Mouse (Mus musculus): ENCODE measurements around the gene Abca8b. TPM values are rescaled to one million over a fixed set of nuclear protein-coding genes. Genes with fewer than 3 reads are reported as not detected.

Gene Abca8b
- polyA plus RNA-seq, 1 experiment from 2014 or later, result 0.37 TPM

DNA sequence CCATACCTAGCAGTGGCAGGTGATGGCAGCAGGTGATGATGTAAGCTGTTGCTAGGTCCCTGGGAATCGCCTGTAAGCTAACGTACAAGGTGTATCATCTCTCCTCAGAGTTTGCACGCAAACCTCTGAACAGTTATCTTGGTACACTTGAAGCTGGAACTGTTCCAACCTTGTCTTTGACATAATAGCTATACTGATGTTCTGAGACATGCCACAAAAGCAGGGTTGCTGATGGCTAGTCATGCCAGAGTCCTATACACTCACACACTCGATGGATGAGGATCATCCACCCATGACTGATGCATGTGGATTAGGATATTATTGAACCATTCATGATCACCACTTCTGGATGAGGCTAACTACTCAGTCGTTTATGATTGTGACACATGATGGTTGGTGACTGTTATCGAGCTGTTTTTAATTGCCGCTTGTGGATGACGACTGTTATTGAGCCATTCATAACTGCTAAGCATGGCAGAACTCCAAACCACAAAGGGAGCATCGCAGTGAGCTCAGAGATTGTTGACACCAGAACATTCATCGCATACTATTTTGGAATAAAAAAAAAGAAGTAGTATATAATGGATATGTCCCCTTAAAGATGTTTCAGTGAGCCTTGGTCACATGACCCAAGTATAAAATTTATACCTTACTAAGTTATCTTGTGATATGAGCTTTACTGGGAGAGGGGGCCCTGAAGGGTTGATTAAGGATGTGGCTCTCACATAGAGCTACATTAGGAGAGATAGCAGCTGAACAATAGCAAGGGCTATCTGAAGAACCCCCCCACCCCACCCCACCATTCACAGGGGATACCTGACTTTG is 87.2 kb downstream of the Abca8b start:
- Histone ChIP-seq H3K36me3 (replicated peaks) (no peaks in the 10 kb centered on the region), H3K4me3 (no peak overlapping the region), H3K4me1 (peaks cover 22% of the 10 kb centered on the region), H3K27me3 (replicated peaks; ENCODE audit: low read depth, poor library complexity, severe bottlenecking) (no peaks in the 10 kb centered on the region), H3K27ac (replicated peaks) (no peak overlapping the region; the same call in 1 of the 2 replicates), H3K9me3 (no peaks in the 10 kb centered on the region)
- DNase-seq (ENCODE audit: low spot score), result no peak
- 92% methylated on average over 10 of the region's 10 CpGs for WGBS

DNA sequence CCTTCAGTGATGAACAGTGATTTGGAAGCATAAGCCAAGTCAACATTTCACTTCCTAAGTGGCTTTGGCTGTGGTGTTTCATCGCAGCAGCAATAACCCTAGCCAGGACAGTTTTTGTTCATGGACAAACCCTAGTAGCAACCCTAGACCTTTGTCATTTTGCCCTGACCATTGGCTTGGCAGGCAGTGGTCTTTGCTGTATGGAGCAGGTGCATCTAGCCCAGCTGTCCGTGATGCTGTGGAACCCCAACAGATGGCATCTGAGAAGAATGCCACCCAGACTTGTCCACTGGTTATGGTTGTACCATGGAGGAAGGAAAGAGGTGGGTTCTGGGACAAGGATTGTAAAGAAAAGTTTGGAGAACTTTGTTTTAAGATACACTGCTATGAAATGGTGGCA is 88.1 kb downstream of the Abca8b start:
- H3K4me3 ChIP-seq, result no peak overlapping the region
- H3K4me1 ChIP-seq, result peaks cover 31% of the 10 kb centered on the region
- no peaks in the 10 kb centered on the region for H3K36me3 ChIP-seq (replicated peaks)
- DNase-seq (ENCODE audit: low spot score), result no peak
- no peaks in the 10 kb centered on the region for H3K9me3 ChIP-seq
- no peaks in the 10 kb centered on the region for H3K27me3 ChIP-seq (replicated peaks; ENCODE audit: low read depth, poor library complexity, severe bottlenecking)
- no peak overlapping the region for H3K27ac ChIP-seq (replicated peaks)
- WGBS, result 91% methylated on average over 2 of the region's 2 CpGs

DNA sequence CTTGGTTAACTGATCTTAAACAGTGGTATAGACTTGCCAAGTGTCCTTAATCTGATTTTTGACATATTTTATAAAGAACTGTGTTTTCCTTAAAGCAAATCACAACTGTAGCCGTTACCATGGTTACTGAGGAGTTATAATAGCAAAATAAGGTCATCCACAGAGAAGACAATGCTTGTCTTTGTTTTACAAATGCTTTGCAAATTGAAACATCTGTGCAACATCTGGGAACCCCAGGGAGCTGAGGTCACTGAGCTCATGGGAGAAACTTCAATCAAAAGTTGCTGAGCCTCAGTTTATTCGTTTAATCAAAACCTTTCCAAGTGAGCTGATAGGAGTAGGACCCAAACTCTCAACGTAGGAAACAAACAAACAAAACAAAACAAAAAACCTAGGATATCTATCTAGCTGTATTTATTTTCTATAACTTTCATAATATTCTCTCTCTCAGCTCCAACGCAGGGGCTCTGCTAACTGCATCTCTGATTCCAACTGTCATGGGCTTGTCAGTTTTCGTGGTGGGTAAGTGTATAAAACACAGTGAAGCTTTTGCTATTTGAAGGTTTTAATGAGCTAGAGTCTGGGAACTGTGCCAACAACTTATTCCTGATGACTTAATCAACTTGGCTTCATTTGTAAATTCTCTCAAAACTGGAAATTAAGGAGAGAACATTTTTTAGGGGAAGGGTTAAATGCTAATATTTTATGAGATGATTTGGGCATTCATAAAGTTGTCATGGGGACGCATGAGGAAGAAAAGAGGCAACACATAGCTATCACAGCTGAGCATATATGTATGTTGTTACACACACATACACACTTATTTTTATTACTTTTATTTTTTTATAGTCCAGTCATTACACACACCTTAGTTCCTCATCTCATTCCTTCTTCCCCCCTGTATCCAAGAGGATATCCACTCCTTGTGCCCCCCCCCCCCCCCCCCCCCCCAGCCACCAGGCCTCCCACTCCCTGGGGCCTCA is 92.7 kb downstream of the Abca8b start:
- H3K27ac ChIP-seq (replicated peaks), result peak overlapping the region; percentile 71
- DNase-seq (ENCODE audit: low spot score), result peak; percentile 64

DNA sequence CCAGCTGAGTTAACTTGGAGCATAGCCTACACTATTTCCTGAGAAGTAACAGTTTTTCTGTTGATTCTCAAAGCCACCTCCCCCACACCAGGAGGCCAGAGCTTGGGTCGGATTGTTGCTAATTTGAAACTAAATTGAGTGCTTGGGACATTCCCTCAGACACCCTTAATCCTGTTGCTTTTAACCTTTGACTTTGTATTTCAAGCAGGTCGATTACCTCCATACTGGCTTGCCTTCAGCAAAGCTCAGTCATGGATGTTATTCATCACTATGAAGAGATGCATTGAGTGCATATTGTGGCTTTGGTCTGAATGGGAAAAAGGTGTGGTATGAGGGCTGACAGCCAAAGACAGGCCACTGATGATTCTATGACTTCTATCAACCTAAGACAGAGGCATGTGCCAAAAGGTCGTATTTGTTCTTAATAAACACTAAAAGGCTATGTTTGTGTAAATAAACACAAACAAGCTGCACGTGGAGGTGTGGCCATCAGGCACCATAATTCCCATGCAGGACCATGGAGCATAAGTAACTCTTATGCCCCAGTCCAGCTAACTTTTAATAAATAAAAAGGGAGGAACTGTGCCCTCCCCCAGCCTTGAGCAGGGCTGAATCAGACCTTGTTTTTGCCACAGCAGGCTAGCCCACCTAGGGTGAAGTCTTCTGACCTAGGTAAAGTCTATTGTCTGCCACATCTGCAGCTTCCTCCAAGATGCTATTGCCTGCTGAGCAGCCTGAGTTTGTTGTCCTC is 95.0 kb downstream of the Abca8b start:
- H3K27ac ChIP-seq (replicated peaks), result peak overlapping the region; percentile 8
- H3K9me3 ChIP-seq, result no peaks in the 10 kb centered on the region
- no peak for DNase-seq (ENCODE audit: low spot score)

More for the DNA sequence above, 92.7 kb downstream of the Abca8b start:
- no peaks in the 10 kb centered on the region for H3K9me3 ChIP-seq
- no peak overlapping the region for H3K4me3 ChIP-seq
- no peaks in the 10 kb centered on the region for H3K36me3 ChIP-seq (replicated peaks)
- 36% methylated on average over 6 of the region's 6 CpGs for WGBS
- no peaks in the 10 kb centered on the region for H3K27me3 ChIP-seq (replicated peaks; ENCODE audit: low read depth, poor library complexity, severe bottlenecking)
- peaks cover 39% of the 10 kb centered on the region for H3K4me1 ChIP-seq

DNA sequence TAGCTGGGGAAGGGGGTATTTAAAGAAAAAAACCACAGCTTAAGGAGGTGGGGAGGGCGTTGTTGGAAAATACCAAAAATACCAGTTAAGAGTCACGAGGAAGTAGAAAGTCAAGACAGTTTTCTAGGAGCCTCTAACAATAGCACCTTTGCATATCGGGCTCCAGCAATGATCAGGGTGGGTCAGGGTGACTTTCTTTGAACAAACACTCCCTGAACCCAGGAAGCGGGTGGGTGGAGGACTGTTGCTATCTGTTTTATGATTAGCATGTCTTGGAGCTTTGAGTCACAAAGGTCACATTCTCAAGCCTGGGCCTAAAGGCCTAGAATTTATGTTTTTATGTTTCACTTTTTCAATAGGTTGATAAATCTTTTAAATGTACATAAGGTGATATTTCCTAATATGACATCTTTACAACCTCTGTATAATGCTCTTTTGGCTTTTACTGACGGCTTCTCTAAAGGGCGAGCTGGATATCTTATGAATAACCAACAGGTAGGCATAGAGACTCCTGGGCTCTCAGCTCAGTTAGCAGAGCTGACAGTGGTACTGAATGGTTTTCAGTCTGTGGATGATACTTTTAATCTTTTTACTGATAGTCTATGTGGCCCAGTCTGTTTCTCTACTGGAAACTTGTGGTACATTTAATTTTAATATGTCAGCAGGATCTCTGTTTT is 96.7 kb downstream of the Abca8b start:
- Histone ChIP-seq H3K27ac (replicated peaks) (no peak overlapping the region), H3K27me3 (replicated peaks; ENCODE audit: low read depth, poor library complexity, severe bottlenecking) (no peaks in the 10 kb centered on the region), H3K9me3 (no peaks in the 10 kb centered on the region), H3K36me3 (replicated peaks) (no peaks in the 10 kb centered on the region), H3K4me1 (peaks cover 41% of the 10 kb centered on the region), H3K4me3 (no peak overlapping the region)
- 90% methylated on average over 6 of the region's 6 CpGs for WGBS
- no peak for DNase-seq (ENCODE audit: low spot score)

More for the DNA sequence above, 95.0 kb downstream of the Abca8b start:
- no peaks in the 10 kb centered on the region for H3K36me3 ChIP-seq (replicated peaks)
- no peaks in the 10 kb centered on the region for H3K27me3 ChIP-seq (replicated peaks; ENCODE audit: low read depth, poor library complexity, severe bottlenecking)
- no peak overlapping the region for H3K4me3 ChIP-seq
- H3K4me1 ChIP-seq, result peaks cover 45% of the 10 kb centered on the region
- 28% methylated on average over 4 of the region's 4 CpGs for whole genome bisulfite sequencing

DNA sequence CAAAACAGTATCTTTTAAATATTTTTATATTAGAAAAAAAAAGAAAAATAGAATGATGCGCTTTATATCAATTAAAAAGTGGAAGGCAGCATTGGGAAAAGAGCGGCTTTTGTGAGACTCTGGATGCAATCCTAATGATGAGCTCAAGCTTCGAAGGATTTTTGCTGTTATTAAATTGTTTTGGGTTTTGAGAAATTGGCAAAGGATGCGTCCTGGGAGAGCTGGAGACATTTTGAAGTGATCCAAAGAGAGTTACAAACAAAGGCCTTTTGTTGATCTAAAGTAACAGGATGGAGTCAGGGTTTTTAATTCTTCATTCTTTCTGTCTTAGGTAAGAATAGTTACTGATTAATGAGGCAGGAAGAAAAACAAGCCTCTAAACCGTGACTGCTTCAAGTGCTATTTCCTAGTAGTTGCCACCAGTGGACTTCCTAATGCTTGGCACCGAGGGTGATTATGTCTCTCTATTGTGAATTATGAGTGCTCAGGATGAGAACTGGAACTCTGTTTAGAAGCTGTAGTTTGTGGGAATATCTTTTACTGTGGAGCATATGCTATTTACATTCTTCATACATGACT is 99.6 kb downstream of the Abca8b start:
- no peak overlapping the region for H3K4me3 ChIP-seq
- H3K27me3 ChIP-seq (replicated peaks; ENCODE audit: low read depth, poor library complexity, severe bottlenecking), result no peaks in the 10 kb centered on the region
- no peaks in the 10 kb centered on the region for H3K36me3 ChIP-seq (replicated peaks)
- peaks cover 19% of the 10 kb centered on the region for H3K4me1 ChIP-seq
- H3K9me3 ChIP-seq, result no peaks in the 10 kb centered on the region
- WGBS, result 66% methylated on average over 6 of the region's 6 CpGs
- no peak for DNase-seq (ENCODE audit: low spot score)
- no peak overlapping the region for H3K27ac ChIP-seq (replicated peaks)

DNA sequence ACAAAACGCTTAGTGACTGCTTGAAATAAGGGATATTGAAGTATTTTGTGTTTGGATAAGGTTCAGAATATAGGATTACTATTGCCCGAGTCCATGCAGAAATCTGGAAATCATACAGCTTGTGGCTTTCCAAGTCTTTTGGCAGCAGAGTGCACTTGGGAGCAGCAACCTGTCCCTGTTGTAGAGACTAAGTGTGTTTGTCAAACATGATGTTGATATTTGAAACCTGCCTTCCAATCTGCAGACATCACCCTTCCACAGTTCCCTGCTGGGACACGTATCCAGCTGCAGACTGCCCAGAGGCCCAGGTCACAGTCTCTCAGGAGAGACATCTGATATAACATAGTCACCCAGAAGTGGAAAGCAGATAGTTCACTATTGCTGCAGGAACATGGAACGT is 100.1 kb downstream of the Abca8b start:
- Histone ChIP-seq H3K27ac (replicated peaks) (no peak overlapping the region), H3K4me3 (no peak overlapping the region), H3K4me1 (peaks cover 13% of the 10 kb centered on the region), H3K9me3 (no peaks in the 10 kb centered on the region), H3K36me3 (replicated peaks) (no peaks in the 10 kb centered on the region), H3K27me3 (replicated peaks; ENCODE audit: low read depth, poor library complexity, severe bottlenecking) (no peaks in the 10 kb centered on the region)
- no peak for DNase-seq (ENCODE audit: low spot score)
- 56% methylated on average over 4 of the region's 4 CpGs for WGBS

DNA sequence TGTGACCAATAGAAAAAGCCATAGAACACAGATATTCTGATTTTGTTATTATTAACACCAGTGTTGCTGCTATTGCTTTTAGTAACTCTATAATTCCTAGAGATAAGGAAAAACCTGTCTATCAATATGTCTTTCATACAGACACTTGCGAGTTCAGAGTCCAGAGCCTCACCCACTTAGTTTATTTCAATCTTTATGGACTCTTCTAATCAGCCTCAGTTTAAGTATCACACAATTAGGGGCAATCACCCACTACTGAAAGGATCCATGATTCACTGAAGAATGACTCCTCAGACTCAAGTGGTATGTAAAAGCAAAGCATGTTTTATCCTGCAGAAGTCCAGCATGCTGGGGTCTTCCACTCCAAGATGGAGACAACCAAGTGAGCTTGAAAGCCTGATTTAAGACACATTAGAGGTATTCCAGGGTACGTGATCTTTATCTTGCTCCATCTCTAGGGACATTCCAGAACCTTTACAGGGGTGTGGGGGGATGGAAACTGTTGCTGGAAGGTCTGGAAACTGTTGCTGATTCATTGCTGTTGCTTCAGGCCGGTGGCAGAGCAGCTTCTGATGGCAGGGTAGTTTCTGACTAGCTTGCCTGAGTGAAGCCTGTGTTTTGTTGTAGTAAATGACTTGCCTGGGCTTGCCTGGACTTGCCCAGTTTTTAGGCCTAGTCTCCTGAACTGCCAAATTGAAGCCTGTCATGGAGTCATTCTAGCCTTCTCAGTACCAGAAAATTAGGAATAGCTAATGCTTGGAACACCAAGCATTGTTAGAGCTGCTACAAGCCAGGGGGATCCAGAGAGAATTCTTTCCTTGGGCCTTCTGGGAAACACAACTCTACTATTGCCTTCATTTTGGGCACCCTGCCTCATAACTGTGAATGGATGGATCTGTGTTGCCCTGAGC is 101.5 kb downstream of the Abca8b start:
- H3K4me3 ChIP-seq, result no peak overlapping the region
- no peaks in the 10 kb centered on the region for H3K36me3 ChIP-seq (replicated peaks)
- peak overlapping the region; percentile 44; the same call in 1 of the 2 replicates for H3K27ac ChIP-seq (replicated peaks)
- no peaks in the 10 kb centered on the region for H3K9me3 ChIP-seq
- WGBS, result 83% methylated on average over 3 of the region's 3 CpGs
- peaks cover 9% of the 10 kb centered on the region for H3K4me1 ChIP-seq
- DNase-seq (ENCODE audit: low spot score), result no peak
- no peaks in the 10 kb centered on the region for H3K27me3 ChIP-seq (replicated peaks; ENCODE audit: low read depth, poor library complexity, severe bottlenecking)

DNA sequence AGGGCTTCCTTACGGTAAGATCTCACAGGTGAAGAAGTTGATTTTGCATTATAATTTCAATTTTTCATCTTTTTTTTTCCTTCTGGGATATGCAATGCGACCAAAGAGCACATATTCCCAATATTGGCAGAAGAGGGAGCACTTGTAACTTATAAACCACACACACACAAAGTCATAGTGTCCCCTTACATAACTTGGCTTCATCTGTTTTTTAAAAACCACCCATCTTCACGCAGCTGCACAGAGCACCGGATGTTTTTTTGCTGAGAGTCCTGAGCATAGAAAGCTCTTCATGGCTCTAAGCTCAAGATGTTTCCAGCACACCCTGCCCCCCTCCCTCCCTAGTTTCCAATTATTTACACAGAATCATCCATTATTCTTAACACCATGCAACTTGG is 103.7 kb downstream of the Abca8b start:
- H3K27ac ChIP-seq (replicated peaks), result no peak overlapping the region
- no peak for DNase-seq (ENCODE audit: low spot score)
- H3K9me3 ChIP-seq, result no peaks in the 10 kb centered on the region
- H3K4me1 ChIP-seq, result peaks cover 9% of the 10 kb centered on the region
- no peaks in the 10 kb centered on the region for H3K27me3 ChIP-seq (replicated peaks; ENCODE audit: low read depth, poor library complexity, severe bottlenecking)
- no peaks in the 10 kb centered on the region for H3K36me3 ChIP-seq (replicated peaks)
- no peak overlapping the region for H3K4me3 ChIP-seq
- WGBS, result 78% methylated on average over 4 of the region's 4 CpGs

DNA sequence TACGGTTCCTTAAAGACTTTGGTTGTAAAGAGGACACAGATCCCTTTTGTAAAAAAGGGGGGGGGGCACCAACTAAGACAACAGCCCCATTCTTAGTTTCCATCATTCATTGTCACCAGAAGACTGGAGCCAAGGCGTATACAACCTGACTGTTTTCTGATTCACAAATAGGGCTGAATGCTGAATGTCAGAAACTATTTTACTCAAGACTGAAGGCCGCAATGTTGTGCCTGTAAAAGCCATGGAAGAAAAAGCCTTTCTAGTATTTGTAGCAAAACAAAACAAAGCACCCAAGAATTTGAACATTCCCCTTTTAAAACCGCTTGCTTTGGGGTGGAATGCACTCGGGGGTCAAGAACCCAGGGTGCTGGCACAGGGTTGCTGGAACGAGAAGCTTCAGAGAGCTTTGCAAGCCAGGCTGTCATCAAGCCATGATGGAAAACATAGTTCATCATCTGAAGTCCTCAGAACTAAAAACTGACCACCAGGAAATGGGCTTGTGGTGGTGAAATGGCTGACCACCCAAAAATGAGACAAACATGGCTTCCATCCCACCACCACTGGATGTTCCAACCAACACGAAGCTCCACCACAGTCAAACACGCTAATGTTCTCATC is 104.2 kb downstream of the Abca8b start:
- Histone ChIP-seq H3K4me1 (peaks cover 9% of the 10 kb centered on the region), H3K27me3 (replicated peaks; ENCODE audit: low read depth, poor library complexity, severe bottlenecking) (no peaks in the 10 kb centered on the region), H3K9me3 (no peaks in the 10 kb centered on the region), H3K4me3 (no peak overlapping the region), H3K27ac (replicated peaks) (no peak overlapping the region), H3K36me3 (replicated peaks) (no peaks in the 10 kb centered on the region)
- DNase-seq (ENCODE audit: low spot score), result no peak
- 80% methylated on average over 8 of the region's 8 CpGs for WGBS
